Mouse (Mus musculus): Measurements from ENCODE around the gene Col2a1.

The Col2a1 gene

GRCm38 (mm10) chr15:97956416-97956815, 48.1 kb downstream of the Col2a1 start:
- DNase-seq = no peak

DNA sequence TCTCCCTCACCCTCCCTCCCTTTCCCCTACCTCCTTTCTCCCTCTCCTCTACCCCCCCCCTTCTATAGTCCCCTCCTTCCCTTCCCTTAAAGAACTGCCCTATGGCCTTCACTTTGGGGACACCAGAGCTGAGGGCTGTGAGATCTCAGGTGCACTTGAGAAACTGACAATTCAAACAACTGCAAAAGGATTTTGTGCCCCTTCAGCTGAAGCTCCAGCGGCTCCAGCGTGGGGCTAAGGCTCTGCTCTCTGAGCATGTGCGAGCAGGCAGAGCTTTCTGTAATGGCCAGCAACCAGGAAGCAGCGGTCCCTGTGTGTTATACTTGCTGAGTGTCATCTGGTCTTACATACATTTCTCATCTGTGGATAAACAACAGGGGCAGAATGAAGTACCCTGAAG, 48.8 kb downstream of the Col2a1 start:
- no peak for DNase-seq

DNA sequence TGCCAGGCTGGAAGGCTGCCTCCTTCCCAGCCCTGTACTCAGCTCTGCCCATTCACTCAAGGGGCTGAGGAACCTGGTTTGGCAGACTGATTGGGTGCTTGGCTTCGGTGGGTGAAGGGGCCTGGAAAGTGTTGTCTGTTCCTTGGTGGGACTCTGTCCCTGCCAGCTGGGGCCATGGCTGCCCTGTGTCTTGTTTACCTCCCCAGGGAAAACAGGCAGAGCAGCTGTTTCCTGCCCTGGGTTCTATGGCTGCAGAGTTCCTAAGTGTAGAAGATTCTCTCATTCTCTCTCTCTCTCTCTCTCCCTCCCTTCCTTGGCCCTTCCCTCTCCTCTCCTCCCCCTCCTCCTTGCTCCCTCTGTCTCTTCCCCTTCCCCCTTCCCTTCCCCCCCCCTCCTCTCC, 49.2 kb downstream of the Col2a1 start:
- DNase-seq = no peak

GRCm38 (mm10) chr15:97954671-97955070, 49.8 kb downstream of the Col2a1 start:
- no peak for DNase-seq

DNA sequence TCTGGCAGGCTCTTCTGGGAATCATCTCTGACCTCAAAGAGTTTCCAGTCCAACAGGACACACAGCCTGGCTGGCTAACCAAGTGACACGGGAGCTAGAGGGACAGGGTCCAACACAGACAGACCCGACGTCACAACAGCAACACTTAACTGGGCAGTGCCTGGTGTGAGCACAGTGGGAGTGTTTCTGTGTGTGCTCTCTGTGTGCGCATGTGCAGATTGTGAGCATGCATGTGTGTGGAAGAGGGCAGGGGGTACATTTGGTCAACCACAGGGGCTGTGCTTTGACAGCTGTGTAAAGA, 51.7 kb downstream of the Col2a1 start:
- no peak for DNase-seq

GRCm38 (mm10) chr15:97952137-97952888, 52.2 kb downstream of the Col2a1 start:
- peak; percentile 55 for DNase-seq

- no peak for DNase-seq
Measured at GRCm38 (mm10) chr15:97950240-97950639, 54.3 kb downstream of the Col2a1 start.

DNA sequence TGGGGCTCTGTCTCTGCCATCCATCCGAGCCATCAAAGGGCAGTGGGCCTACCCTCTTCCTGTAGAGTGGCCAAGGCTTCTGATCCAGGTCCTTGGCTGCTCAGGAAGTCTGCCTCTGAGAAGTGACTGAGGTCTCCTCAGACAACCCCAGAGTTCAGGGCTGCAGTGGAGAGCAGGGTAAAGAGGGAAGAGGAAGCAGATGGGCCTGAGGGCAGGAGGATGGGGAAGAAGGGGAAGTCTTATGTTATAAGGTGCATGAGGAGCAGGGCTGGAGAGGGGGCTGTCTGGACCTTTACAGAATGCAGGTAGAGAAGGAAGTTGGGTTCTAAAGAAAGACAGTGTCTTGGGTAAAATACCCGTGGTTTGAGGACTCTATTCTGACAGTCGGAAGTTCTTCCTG, 54.8 kb downstream of the Col2a1 start:
- no peak for DNase-seq

DNA sequence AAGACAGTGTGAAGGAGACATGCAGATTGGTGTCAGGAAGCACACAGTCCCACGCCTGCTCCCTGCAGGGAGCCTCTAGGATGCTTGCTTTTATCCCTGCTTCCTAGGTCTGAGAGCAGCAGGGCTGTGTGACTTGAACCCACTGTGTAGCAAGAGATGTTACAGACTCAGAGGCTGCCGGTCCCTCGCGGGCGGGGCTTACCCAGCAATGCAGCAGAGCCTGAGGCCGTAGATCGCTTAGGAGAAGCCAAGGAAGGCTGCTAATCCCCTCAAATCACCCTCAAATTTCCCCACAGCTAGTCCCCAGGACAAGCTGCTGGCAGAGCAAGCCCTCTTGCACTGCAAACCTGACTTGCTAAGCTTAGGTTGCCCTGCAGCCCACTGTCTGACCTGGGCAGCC, 55.8 kb downstream of the Col2a1 start:
- no peak for DNase-seq

DNA sequence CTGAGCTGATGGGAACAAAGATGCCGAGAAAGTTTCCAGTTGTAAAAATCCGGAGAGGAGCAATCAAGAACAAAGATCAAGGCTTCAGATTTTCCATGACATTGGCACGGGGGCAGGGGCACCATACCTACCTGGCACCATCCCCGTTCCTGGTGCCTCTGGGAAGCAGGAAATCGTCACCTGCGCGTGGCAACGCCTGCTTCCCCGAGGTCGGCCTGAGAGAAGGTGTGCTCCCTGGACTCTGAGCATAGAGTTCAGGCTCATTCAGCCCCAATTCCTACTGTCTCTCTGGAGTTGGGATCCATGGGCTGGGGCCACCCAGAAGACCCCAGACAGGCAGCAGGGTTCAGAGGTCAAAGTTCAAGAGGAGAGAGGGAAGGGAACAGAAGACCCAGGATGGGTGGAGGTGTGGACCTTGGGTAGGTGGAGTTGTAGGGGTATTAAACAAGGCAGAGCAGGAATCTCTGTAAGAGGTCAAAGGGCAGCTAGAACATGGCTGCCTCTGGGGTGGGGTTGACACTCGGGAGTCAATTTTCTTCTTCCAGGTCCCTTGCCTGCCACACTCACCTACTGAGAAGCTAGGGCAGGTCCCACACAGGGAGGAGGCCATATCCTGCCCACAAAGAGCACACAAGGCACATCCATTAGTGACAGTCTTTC, 58.7 kb downstream of the Col2a1 start:
- no peak for DNase-seq

GRCm38 (mm10) chr15:97944919-97945574, 59.4 kb downstream of the Col2a1 start:
- DNase-seq = no peak

- no peak for DNase-seq
Measured at GRCm38 (mm10) chr15:97943356-97943755, 61.1 kb downstream of the Col2a1 start.

GRCm38 (mm10) chr15:97942538-97942937, 62.0 kb downstream of the Col2a1 start:
- no peak for DNase-seq

DNA sequence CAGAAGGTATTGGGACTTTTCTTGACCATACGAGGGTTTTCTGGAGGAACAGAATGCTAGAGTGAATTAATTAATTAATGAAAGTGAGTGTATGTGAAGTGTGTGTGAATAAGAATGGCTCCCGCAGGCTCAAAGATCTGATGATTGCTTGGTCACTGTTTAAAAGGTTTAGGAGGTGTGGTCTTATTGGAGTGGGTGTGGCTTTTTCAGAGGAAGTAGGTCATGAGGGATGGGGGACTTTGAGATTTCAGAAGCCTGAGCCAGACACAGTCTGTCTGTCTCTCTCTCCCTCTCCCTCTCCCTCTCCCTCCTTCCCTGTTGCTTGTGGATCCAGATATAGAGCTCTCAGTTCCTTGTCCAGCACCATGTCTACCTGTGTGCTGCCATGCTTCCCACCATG, 63.2 kb downstream of the Col2a1 start:
- no peak for DNase-seq

- DNase-seq = no peak
Measured at GRCm38 (mm10) chr15:97940088-97940487, 64.4 kb downstream of the Col2a1 start.

GRCm38 (mm10) chr15:97938580-97938979, 65.9 kb downstream of the Col2a1 start:
- no peak for DNase-seq

GRCm38 (mm10) chr15:97932441-97932840, 72.1 kb downstream of the Col2a1 start:
- DNase-seq = no peak

- no peak for DNase-seq
Measured at GRCm38 (mm10) chr15:97929259-97929824, 75.2 kb downstream of the Col2a1 start.

DNA sequence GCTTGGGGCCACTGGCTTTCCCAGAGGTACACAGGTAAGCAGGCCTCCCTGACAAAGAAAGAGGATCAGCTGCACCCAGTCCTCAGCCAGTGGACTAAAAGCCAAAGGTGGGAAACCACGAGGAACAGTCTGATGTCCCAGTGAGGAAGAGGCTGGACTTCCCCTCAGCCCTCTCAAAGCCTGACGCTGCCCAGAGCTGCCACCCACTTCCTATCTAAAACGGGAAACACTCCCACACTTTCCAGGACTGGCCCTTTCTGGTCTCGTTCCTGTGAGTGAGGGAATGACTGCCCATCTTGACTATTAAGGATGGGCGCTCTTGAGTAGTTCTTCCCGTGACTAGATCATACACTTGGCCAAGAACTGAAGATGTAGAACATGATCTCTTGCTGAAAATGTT, 76.7 kb downstream of the Col2a1 start:
- DNase-seq = no peak

DNA sequence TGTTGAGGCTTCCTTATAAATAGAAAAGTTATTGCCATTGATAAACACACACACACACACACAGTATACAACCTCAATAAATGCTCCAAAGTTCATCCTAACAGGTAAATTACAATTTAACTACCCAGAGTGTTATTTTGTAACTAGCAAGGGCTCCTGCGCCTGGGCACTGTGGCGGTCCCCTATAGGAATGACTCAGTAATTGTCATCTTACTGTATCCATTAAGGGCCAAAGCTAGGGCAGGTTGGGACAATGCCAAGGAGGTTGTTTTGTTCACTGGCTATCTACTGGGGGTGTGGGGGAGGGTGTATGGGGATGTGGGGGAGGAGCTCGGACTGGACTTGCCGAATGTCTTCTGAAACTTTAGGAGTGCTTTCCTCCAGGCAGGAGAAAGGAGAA, 77.5 kb downstream of the Col2a1 start:
- DNase-seq = no peak
